Mouse (Mus musculus) neutrophil, adult 5-6 weeks (primary cell): ENCODE data around the gene Tmem246. TPM values are rescaled to one million over a fixed set of nuclear protein-coding genes. Genes with fewer than 3 reads are reported as not detected.

Experiments
- total RNA-seq: library from RNA; stranded (forward); fragments of 200-1000 nt; gene quantifications from 2 replicates; pipeline ENCODE4 v1.2.3, GENCODE M21; 2017

Gene Tmem246
- total RNA-seq, 1 experiment from 2014 or later, result not detected

Other genes with a start within 250 kb of the Tmem246 start
- not detected in 2 replicates for gene Acnat2, start 189.7 kb downstream of the Tmem246 start, total RNA-seq
- gene Acnat1, start 124.0 kb downstream of the Tmem246 start, total RNA-seq, result not detected in 2 replicates
- gene Baat, start 91.3 kb downstream of the Tmem246 start, total RNA-seq, result not detected in 2 replicates
- 12.7 and 14.4 TPM in 2 replicates for gene Mrpl50, start 76.8 kb downstream of the Tmem246 start, total RNA-seq
- gene Zfp189, start 76.7 kb downstream of the Tmem246 start, total RNA-seq, result 5.3 and 6.4 TPM in 2 replicates
- gene Aldob, start 48.3 kb downstream of the Tmem246 start, total RNA-seq, result not detected in 2 replicates
- gene Rnf20, start 34.1 kb upstream of the Tmem246 start, total RNA-seq, result 178 and 200 TPM in 2 replicates
- not detected in 2 replicates for gene Ppp3r2, start 84.1 kb upstream of the Tmem246 start, total RNA-seq
- gene Grin3a, start 247.9 kb upstream of the Tmem246 start, total RNA-seq, result 0.12 and 0.23 TPM in 2 replicates